Mouse (Mus musculus): ENCODE measurements around the gene Adamts9. TPM values are rescaled to one million over a fixed set of nuclear protein-coding genes. Genes with fewer than 3 reads are reported as not detected.

Adamts9 gene
- polyA plus RNA-seq, 1 experiment from 2014 or later: 4.7 TPM

GRCm38 (mm10) chr6:92801462-92801861 is 141.8 kb downstream of the Adamts9 start:
- H3K9me3 ChIP-seq (ENCODE audit: control insufficient read depth, low read length): no peaks in the 10 kb centered on the region
- ATAC-seq (ENCODE audit: low FRiP score): no peak
- no peak overlapping the region for H3K4me2 ChIP-seq (replicated peaks; ENCODE audit: low read depth, low read length)
- H3K36me3 ChIP-seq (ENCODE audit: control insufficient read depth, insufficient read depth, low read length): no peaks in the 10 kb centered on the region
- no peaks in the 10 kb centered on the region for H3K4me1 ChIP-seq (replicated peaks; ENCODE audit: control insufficient read depth, insufficient read depth, low read length)
- no peak overlapping the region for H3K9ac ChIP-seq (ENCODE audit: low read depth, low read length)
- 74% methylated on average over 2 of the region's 2 CpGs for WGBS
- no peak for DNase-seq (ENCODE audit: low spot score)
- no peak overlapping the region for H3K27ac ChIP-seq (ENCODE audit: low read depth, low read length)
- H3K4me3 ChIP-seq (ENCODE audit: low read depth, low read length): no peak overlapping the region
- H3K27me3 ChIP-seq (ENCODE audit: control insufficient read depth, insufficient read depth, low read length): no peaks in the 10 kb centered on the region

- 81% methylated on average over 6 of the region's 6 CpGs for WGBS
- ATAC-seq (ENCODE audit: low FRiP score) (no peak), DNase-seq (ENCODE audit: low spot score) (no peak)
- no peaks in the 10 kb centered on the region for H3K36me3 ChIP-seq (ENCODE audit: control insufficient read depth, insufficient read depth, low read length)
- H3K4me1 ChIP-seq (replicated peaks; ENCODE audit: control insufficient read depth, insufficient read depth, low read length): no peaks in the 10 kb centered on the region
- H3K9me3 ChIP-seq (ENCODE audit: control insufficient read depth, low read length): no peaks in the 10 kb centered on the region
- H3K4me3 ChIP-seq (ENCODE audit: low read depth, low read length): no peak overlapping the region
- no peak overlapping the region for H3K27ac ChIP-seq (ENCODE audit: low read depth, low read length)
- no peaks in the 10 kb centered on the region for H3K27me3 ChIP-seq (ENCODE audit: control insufficient read depth, insufficient read depth, low read length)
- H3K4me2 ChIP-seq (replicated peaks; ENCODE audit: low read depth, low read length): no peak overlapping the region
- no peak overlapping the region for H3K9ac ChIP-seq (ENCODE audit: low read depth, low read length)
Measured at GRCm38 (mm10) chr6:92793804-92794203, 149.5 kb downstream of the Adamts9 start.

DNA sequence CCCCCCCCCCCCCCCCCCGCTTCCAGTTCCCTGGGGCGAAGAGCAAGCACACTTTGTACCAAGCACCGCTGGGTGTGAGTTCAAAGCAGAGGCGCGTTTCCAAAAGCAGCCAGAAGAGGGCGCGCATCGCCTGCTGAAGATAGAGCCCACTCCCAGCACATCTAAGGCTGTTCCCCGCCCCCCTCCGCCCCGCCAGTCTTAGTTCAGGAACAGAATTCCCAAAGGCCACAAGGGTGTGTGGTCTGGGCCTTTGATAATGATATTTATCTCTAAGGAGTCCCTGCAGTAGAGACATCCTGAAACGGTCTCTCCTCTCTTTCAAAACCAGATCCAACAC is 155.9 kb downstream of the Adamts9 start:
- Histone ChIP-seq H3K4me1 (replicated peaks; ENCODE audit: control insufficient read depth, insufficient read depth, low read length) (no peaks in the 10 kb centered on the region), H3K36me3 (ENCODE audit: control insufficient read depth, insufficient read depth, low read length) (no peaks in the 10 kb centered on the region), H3K9ac (ENCODE audit: low read depth, low read length) (no peak overlapping the region), H3K9me3 (ENCODE audit: control insufficient read depth, low read length) (no peaks in the 10 kb centered on the region), H3K27ac (ENCODE audit: low read depth, low read length) (no peak overlapping the region), H3K27me3 (ENCODE audit: control insufficient read depth, insufficient read depth, low read length) (peaks cover 8% of the 10 kb centered on the region; the same call in 1 of the 2 replicates), H3K4me3 (ENCODE audit: low read depth, low read length) (peak overlapping the region; percentile 22), H3K4me2 (replicated peaks; ENCODE audit: low read depth, low read length) (peak overlapping the region; percentile 40)
- DNase-seq (ENCODE audit: low spot score) (peak; percentile 98), ATAC-seq (ENCODE audit: low FRiP score) (peak; percentile 84)
- WGBS: 3% methylated on average over 11 of the region's 12 CpGs

- Histone ChIP-seq H3K9me3 (ENCODE audit: control insufficient read depth, low read length) (no peaks in the 10 kb centered on the region), H3K27me3 (ENCODE audit: control insufficient read depth, insufficient read depth, low read length) (peaks cover 8% of the 10 kb centered on the region; the same call in 1 of the 2 replicates), H3K4me3 (ENCODE audit: low read depth, low read length) (peak overlapping the region; percentile 22), H3K36me3 (ENCODE audit: control insufficient read depth, insufficient read depth, low read length) (no peaks in the 10 kb centered on the region), H3K9ac (ENCODE audit: low read depth, low read length) (no peak overlapping the region; the same call in 1 of the 2 replicates), H3K4me2 (replicated peaks; ENCODE audit: low read depth, low read length) (peak overlapping the region; percentile 40), H3K4me1 (replicated peaks; ENCODE audit: control insufficient read depth, insufficient read depth, low read length) (no peaks in the 10 kb centered on the region), H3K27ac (ENCODE audit: low read depth, low read length) (no peak overlapping the region)
- 2% methylated on average over 20 of the region's 20 CpGs for WGBS
- peak; percentile 67 for ATAC-seq (ENCODE audit: low FRiP score)
- peak; percentile 34 for DNase-seq (ENCODE audit: low spot score)
Measured at GRCm38 (mm10) chr6:92786701-92787375, 156.5 kb downstream of the Adamts9 start.

DNA sequence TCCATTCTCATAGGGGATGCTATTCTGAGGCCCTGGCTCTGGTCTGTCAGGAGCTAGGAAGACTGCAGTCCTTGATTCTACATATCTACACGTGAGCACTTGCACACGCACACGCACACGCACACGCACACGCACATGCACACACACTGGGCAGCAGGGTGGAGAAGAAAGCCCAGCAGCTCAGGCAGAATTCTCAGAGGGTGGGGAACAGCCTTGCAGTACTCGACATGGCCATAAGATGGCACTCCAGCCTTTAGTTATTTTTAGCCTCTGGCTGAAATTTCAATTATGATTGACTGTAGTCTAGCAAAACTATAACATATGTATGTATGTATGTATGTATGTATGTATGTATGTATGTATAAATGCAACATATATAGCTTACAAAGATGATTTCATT is 158.5 kb downstream of the Adamts9 start:
- Histone ChIP-seq H3K27ac (ENCODE audit: low read depth, low read length) (no peak overlapping the region), H3K4me3 (ENCODE audit: low read depth, low read length) (no peak overlapping the region), H3K9ac (ENCODE audit: low read depth, low read length) (no peak overlapping the region), H3K4me2 (replicated peaks; ENCODE audit: low read depth, low read length) (no peak overlapping the region), H3K9me3 (ENCODE audit: control insufficient read depth, low read length) (no peaks in the 10 kb centered on the region), H3K4me1 (replicated peaks; ENCODE audit: control insufficient read depth, insufficient read depth, low read length) (no peaks in the 10 kb centered on the region), H3K36me3 (ENCODE audit: control insufficient read depth, insufficient read depth, low read length) (no peaks in the 10 kb centered on the region), H3K27me3 (ENCODE audit: control insufficient read depth, insufficient read depth, low read length) (peaks cover 8% of the 10 kb centered on the region; the same call in 1 of the 2 replicates)
- DNase-seq (ENCODE audit: low spot score): peak; percentile 84
- ATAC-seq (ENCODE audit: low FRiP score): no peak
- 18% methylated on average over 7 of the region's 7 CpGs for WGBS

GRCm38 (mm10) chr6:92781446-92781845 is 161.8 kb downstream of the Adamts9 start:
- 79% methylated on average over 6 of the region's 6 CpGs for WGBS
- DNase-seq (ENCODE audit: low spot score) (no peak), ATAC-seq (ENCODE audit: low FRiP score) (no peak)
- no peak overlapping the region for H3K4me2 ChIP-seq (replicated peaks; ENCODE audit: low read depth, low read length)
- no peaks in the 10 kb centered on the region for H3K9me3 ChIP-seq (ENCODE audit: control insufficient read depth, low read length)
- no peaks in the 10 kb centered on the region for H3K4me1 ChIP-seq (replicated peaks; ENCODE audit: control insufficient read depth, insufficient read depth, low read length)
- no peak overlapping the region for H3K27ac ChIP-seq (ENCODE audit: low read depth, low read length)
- no peak overlapping the region for H3K4me3 ChIP-seq (ENCODE audit: low read depth, low read length)
- no peak overlapping the region for H3K9ac ChIP-seq (ENCODE audit: low read depth, low read length)
- no peaks in the 10 kb centered on the region for H3K36me3 ChIP-seq (ENCODE audit: control insufficient read depth, insufficient read depth, low read length)
- peaks cover 8% of the 10 kb centered on the region; the same call in 1 of the 2 replicates for H3K27me3 ChIP-seq (ENCODE audit: control insufficient read depth, insufficient read depth, low read length)

- Histone ChIP-seq H3K9ac (ENCODE audit: low read depth, low read length) (no peak overlapping the region), H3K4me2 (replicated peaks; ENCODE audit: low read depth, low read length) (no peak overlapping the region), H3K27me3 (ENCODE audit: control insufficient read depth, insufficient read depth, low read length) (peaks cover 2% of the 10 kb centered on the region; the same call in 1 of the 2 replicates), H3K27ac (ENCODE audit: low read depth, low read length) (no peak overlapping the region), H3K9me3 (ENCODE audit: control insufficient read depth, low read length) (no peaks in the 10 kb centered on the region), H3K4me1 (replicated peaks; ENCODE audit: control insufficient read depth, insufficient read depth, low read length) (no peaks in the 10 kb centered on the region), H3K4me3 (ENCODE audit: low read depth, low read length) (no peak overlapping the region), H3K36me3 (ENCODE audit: control insufficient read depth, insufficient read depth, low read length) (no peaks in the 10 kb centered on the region)
- WGBS: 39% methylated on average over 5 of the region's 5 CpGs
- no peak for DNase-seq (ENCODE audit: low spot score)
- no peak for ATAC-seq (ENCODE audit: low FRiP score)
Measured at GRCm38 (mm10) chr6:92779935-92780205, 163.4 kb downstream of the Adamts9 start.

DNA sequence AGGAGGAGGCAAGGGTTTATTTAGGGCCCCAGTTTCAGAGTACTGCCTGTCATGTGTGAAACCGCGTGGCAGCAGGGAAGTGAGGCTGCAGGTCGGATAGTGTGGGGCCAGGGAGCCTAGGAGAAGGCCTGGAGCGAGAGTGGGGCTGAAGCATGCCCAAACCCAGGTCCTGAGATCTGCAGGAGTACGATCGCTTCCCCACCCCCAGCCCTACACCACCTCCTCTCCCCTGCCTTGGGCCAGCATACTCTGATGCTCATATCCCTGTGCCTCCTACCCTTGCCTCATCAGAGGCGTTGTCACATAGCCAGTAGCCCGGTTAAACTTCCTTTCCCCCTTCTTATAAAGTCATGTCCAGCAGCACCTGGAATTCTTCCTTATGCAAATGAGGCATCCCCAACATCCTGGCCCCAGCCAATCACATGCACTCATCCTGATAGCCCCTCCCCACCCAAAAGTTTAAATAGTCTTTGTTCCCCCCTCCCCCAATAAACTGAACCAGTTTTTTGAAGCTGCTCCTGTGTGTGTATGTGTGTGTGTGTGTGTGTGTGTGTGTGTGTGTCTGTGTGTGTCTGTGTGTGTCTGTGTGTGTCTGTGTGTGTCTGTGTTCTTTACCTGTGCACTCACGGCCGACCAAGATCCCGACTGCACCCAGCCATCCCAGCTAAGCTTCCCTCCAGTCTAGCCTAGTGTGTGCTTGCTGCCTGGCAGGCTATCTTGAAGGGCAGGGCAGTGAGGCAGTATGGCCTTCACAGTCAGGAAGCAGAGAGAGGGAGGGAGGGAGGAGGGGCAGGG is 164.0 kb downstream of the Adamts9 start:
- H3K27me3 ChIP-seq (ENCODE audit: control insufficient read depth, insufficient read depth, low read length): peaks cover 2% of the 10 kb centered on the region; the same call in 1 of the 2 replicates
- H3K9ac ChIP-seq (ENCODE audit: low read depth, low read length): no peak overlapping the region
- H3K4me3 ChIP-seq (ENCODE audit: low read depth, low read length): no peak overlapping the region
- DNase-seq (ENCODE audit: low spot score) (no peak), ATAC-seq (ENCODE audit: low FRiP score) (no peak)
- H3K4me1 ChIP-seq (replicated peaks; ENCODE audit: control insufficient read depth, insufficient read depth, low read length): no peaks in the 10 kb centered on the region
- 74% methylated on average over 11 of the region's 11 CpGs for WGBS
- no peak overlapping the region for H3K27ac ChIP-seq (ENCODE audit: low read depth, low read length)
- no peaks in the 10 kb centered on the region for H3K9me3 ChIP-seq (ENCODE audit: control insufficient read depth, low read length)
- no peak overlapping the region for H3K4me2 ChIP-seq (replicated peaks; ENCODE audit: low read depth, low read length)
- no peaks in the 10 kb centered on the region for H3K36me3 ChIP-seq (ENCODE audit: control insufficient read depth, insufficient read depth, low read length)

- Histone ChIP-seq H3K27me3 (ENCODE audit: control insufficient read depth, insufficient read depth, low read length) (no peaks in the 10 kb centered on the region), H3K9ac (ENCODE audit: low read depth, low read length) (no peak overlapping the region), H3K9me3 (ENCODE audit: control insufficient read depth, low read length) (no peaks in the 10 kb centered on the region), H3K36me3 (ENCODE audit: control insufficient read depth, insufficient read depth, low read length) (no peaks in the 10 kb centered on the region), H3K27ac (ENCODE audit: low read depth, low read length) (no peak overlapping the region), H3K4me1 (replicated peaks; ENCODE audit: control insufficient read depth, insufficient read depth, low read length) (no peaks in the 10 kb centered on the region), H3K4me3 (ENCODE audit: low read depth, low read length) (no peak overlapping the region), H3K4me2 (replicated peaks; ENCODE audit: low read depth, low read length) (no peak overlapping the region)
- DNase-seq (ENCODE audit: low spot score) (peak; percentile 77), ATAC-seq (ENCODE audit: low FRiP score) (no peak)
- WGBS: 15% methylated on average over 2 of the region's 2 CpGs
Measured at GRCm38 (mm10) chr6:92776356-92776755, 166.9 kb downstream of the Adamts9 start.
